Mouse (Mus musculus): ENCODE results near the gene Sec22b.

GRCm38 (mm10) chr3:97956322-97956721 is 55.3 kb downstream of the Sec22b start:
- TF ChIP-seq EP300 (IDR thresholded peaks at IDR 0.05; ENCODE audit: low read depth) = no peak
- no peak for TF ChIP-seq CTCF (IDR thresholded peaks at IDR 0.05; ENCODE audit: low read depth)

Measured in liver, embryonic 14.5 days (tissue).